Mouse (Mus musculus) lung, embryonic 14.5 days (tissue): ENCODE results near the gene Ppt2. TPM values are rescaled to one million over a fixed set of nuclear protein-coding genes. Genes with fewer than 3 reads are reported as not detected.

ENCODE experiments used
- ATAC-seq: fragments of 200-750 bp; cut with Nextera tagmentation; 2 replicates; pipeline ENCODE4 v1.8.0; 2017; ENCODE audit warnings: mild to moderate bottlenecking, moderate TSS enrichment, moderate library complexity; ENCODE audit not compliant: insufficient read depth
- DNase-seq: peaks from one replicate; pipeline ENCODE4 v3.0.0-alpha.2; 2015
- H3K27ac ChIP-seq: fragments of 300-500 bp; sonication (generic); 2 replicates; pipeline ENCODE4 v1.5.1; 2014; ENCODE audit warnings: low read depth, mild to moderate bottlenecking, moderate library complexity
- H3K27me3 ChIP-seq: fragments of 300-500 bp; sonication (generic); 2 replicates; pipeline ENCODE4 v1.6.1; 2014; ENCODE audit warnings: low read length, control low read depth; ENCODE audit not compliant: insufficient read depth
- H3K36me3 ChIP-seq: fragments of 300-500 bp; sonication (generic); 2 replicates; pipeline ENCODE4 v1.6.1; 2014; ENCODE audit warnings: control low read depth; ENCODE audit not compliant: insufficient read depth
- H3K4me1 ChIP-seq: fragments of 300-500 bp; sonication (generic); 2 replicates; pipeline ENCODE4 v1.6.1; 2014; ENCODE audit warnings: antibody characterized with exemption, control low read depth; ENCODE audit not compliant: insufficient read depth
- H3K4me2 ChIP-seq: fragments of 300-500 bp; sonication (generic); 2 replicates; pipeline ENCODE4 v1.6.1; 2014; ENCODE audit warnings: mild to moderate bottlenecking
- H3K4me3 ChIP-seq: fragments of 300-500 bp; sonication (generic); 2 replicates; pipeline ENCODE4 v1.5.1; 2014; ENCODE audit warnings: low read depth, low read length
- H3K9ac ChIP-seq: fragments of 300-500 bp; sonication (generic); 2 replicates; pipeline ENCODE4 v1.6.1; 2014
- H3K9me3 ChIP-seq: fragments of 300-500 bp; sonication (generic); 2 replicates; pipeline ENCODE4 v1.6.1; 2016; ENCODE audit warnings: low read depth, low read length, control low read depth
- CTCF ChIP-seq: IDR thresholded peaks from 2 replicates; pipeline ENCODE4 v1.5.1; 2016; ENCODE audit warnings: antibody characterized with exemption, low read depth
- WGBS: fragments of 180-500 bp; shearing (Covaris S2); extraction: QIAGEN DNeasy Blood & Tissue Kit; methylation state at CpG from one replicate; pipeline ENCODE4 v1.1.7; 2014; 5-methylcytosine and 5-hydroxymethylcytosine counted together
- polyA plus RNA-seq: library from polyadenylated mRNA; unstranded; fragments of >200 nt; fragmentation: Nextera tagmentation; extraction: Ambion mirVana; gene quantifications from 2 replicates; pipeline ENCODE4 v1.2.1, GENCODE M21; 2014

Gene Ppt2
- polyA plus RNA-seq, 1 experiment from 2014 or later: 24.5 TPM

GRCm38 (mm10) chr17:34651507-34652221, 23.4 kb upstream of the Ppt2 start:
- peak; percentile 55 for DNase-seq
- 41% methylated on average over 19 of the region's 19 CpGs for WGBS
- H3K27ac ChIP-seq: no peak overlapping the region

GRCm38 (mm10) chr17:34650781-34651180, 22.5 kb upstream of the Ppt2 start:
- H3K27ac ChIP-seq: no peak overlapping the region
- 87% methylated on average over 14 of the region's 14 CpGs for WGBS
- ATAC-seq (no peak), DNase-seq (no peak)
- H3K4me3 ChIP-seq: no peak overlapping the region
- TF ChIP-seq CTCF: no peak
- H3K36me3 ChIP-seq: peaks cover 56% of the 10 kb centered on the region
- H3K9ac ChIP-seq: no peak overlapping the region
- no peak overlapping the region for H3K4me2 ChIP-seq
- no peaks in the 10 kb centered on the region for H3K9me3 ChIP-seq
- no peaks in the 10 kb centered on the region for H3K27me3 ChIP-seq
- peaks cover 15% of the 10 kb centered on the region; the same call in 1 of the 2 replicates for H3K4me1 ChIP-seq

More at GRCm38 (mm10) chr17:34651507-34652221, 23.4 kb upstream of the Ppt2 start:
- no peaks in the 10 kb centered on the region for H3K9me3 ChIP-seq
- no peak overlapping the region for H3K4me3 ChIP-seq
- TF ChIP-seq CTCF: peak; percentile 65
- H3K9ac ChIP-seq: no peak overlapping the region
- peaks cover 16% of the 10 kb centered on the region; the same call in 1 of the 2 replicates for H3K4me1 ChIP-seq
- no peak overlapping the region for H3K4me2 ChIP-seq
- ATAC-seq: no peak
- peaks cover 53% of the 10 kb centered on the region for H3K36me3 ChIP-seq
- no peaks in the 10 kb centered on the region for H3K27me3 ChIP-seq

- peaks cover 10% of the 10 kb centered on the region for H3K4me1 ChIP-seq
Measured at GRCm38 (mm10) chr17:34649106-34649864, 21.0 kb upstream of the Ppt2 start.

GRCm38 (mm10) chr17:34648141-34648890, 20.0 kb upstream of the Ppt2 start:
- TF ChIP-seq CTCF: no peak

More at GRCm38 (mm10) chr17:34649106-34649864, 21.0 kb upstream of the Ppt2 start:
- H3K36me3 ChIP-seq: peaks cover 57% of the 10 kb centered on the region
- no peaks in the 10 kb centered on the region for H3K27me3 ChIP-seq
- no peak overlapping the region for H3K27ac ChIP-seq
- H3K9ac ChIP-seq: no peak overlapping the region; the same call in 1 of the 2 replicates
- no peak for TF ChIP-seq CTCF
- H3K4me3 ChIP-seq: no peak overlapping the region
- ATAC-seq: no peak
- no peak for DNase-seq
- H3K4me2 ChIP-seq: no peak overlapping the region
- H3K9me3 ChIP-seq: no peaks in the 10 kb centered on the region
- 86% methylated on average over 18 of the region's 18 CpGs for WGBS

GRCm38 (mm10) chr17:34646906-34647787, 18.8 kb upstream of the Ppt2 start, which contains the start of gene Atf6b:
TSS of gene Atf6b (plus strand) at chr17:34647146.
- peak; percentile 98 for DNase-seq
- H3K9ac ChIP-seq: peak within 1 kb of the TSS; percentile 78
- peaks cover 10% of the 10 kb centered on the region for H3K4me1 ChIP-seq
- TF ChIP-seq CTCF: no peak
- peak within 1 kb of the TSS; percentile 88 for H3K4me2 ChIP-seq
- H3K4me3 ChIP-seq: peak within 1 kb of the TSS; percentile 91
- H3K36me3 ChIP-seq: peaks cover 41% of the 10 kb centered on the region
- H3K27me3 ChIP-seq: no peaks in the 10 kb centered on the region
- peak within 1 kb of the TSS; percentile 56; the same call in 1 of the 2 replicates for H3K27ac ChIP-seq
- under 1% methylated on average over 66 of the region's 66 CpGs for WGBS
- peak; percentile 97 for ATAC-seq
- no peaks in the 10 kb centered on the region for H3K9me3 ChIP-seq

More at GRCm38 (mm10) chr17:34648141-34648890, 20.0 kb upstream of the Ppt2 start:
- Histone ChIP-seq H3K4me2 (peak overlapping the region; percentile 88), H3K9ac (peak overlapping the region; percentile 78; the same call in 1 of the 2 replicates), H3K9me3 (no peaks in the 10 kb centered on the region), H3K4me3 (peak overlapping the region; percentile 91), H3K27ac (no peak overlapping the region), H3K4me1 (peaks cover 10% of the 10 kb centered on the region), H3K27me3 (no peaks in the 10 kb centered on the region), H3K36me3 (peaks cover 52% of the 10 kb centered on the region)
- DNase-seq (no peak), ATAC-seq (no peak)
- 76% methylated on average over 16 of the region's 16 CpGs for WGBS
